Mouse (Mus musculus): ENCODE data around the gene Oscar. TPM values are rescaled to one million over a fixed set of nuclear protein-coding genes. Genes with fewer than 3 reads are reported as not detected.

Gene Oscar
- total RNA-seq (2014; fragmentation: Nextera tagmentation), result not detected in 2 replicates
- not detected in 2 replicates for total RNA-seq (2017)

DNA sequence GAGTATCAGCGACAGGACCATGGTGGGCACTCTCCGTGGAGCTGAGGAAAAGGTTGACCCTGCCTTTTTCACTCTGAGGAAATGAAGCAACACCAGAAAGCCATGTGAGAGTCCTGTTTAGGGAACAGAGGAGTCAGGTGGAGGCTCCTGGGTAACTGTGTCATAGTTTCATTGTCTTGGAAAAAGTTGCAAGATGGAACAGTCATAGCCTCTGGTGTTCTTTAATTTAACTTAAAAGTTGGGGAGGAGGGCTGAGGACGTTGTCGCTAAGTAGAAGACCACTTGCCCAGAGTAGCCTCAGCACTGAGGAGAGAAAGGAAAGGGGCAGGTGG is at the start of gene Oscar:
TSS of gene Oscar (minus strand) at position 101 of the 332 bp plus-strand sequence.
- peak; percentile 15; the same call in 1 of the 2 replicates for ATAC-seq (replicated peaks; ENCODE audit: poor library complexity, severe bottlenecking)

DNA sequence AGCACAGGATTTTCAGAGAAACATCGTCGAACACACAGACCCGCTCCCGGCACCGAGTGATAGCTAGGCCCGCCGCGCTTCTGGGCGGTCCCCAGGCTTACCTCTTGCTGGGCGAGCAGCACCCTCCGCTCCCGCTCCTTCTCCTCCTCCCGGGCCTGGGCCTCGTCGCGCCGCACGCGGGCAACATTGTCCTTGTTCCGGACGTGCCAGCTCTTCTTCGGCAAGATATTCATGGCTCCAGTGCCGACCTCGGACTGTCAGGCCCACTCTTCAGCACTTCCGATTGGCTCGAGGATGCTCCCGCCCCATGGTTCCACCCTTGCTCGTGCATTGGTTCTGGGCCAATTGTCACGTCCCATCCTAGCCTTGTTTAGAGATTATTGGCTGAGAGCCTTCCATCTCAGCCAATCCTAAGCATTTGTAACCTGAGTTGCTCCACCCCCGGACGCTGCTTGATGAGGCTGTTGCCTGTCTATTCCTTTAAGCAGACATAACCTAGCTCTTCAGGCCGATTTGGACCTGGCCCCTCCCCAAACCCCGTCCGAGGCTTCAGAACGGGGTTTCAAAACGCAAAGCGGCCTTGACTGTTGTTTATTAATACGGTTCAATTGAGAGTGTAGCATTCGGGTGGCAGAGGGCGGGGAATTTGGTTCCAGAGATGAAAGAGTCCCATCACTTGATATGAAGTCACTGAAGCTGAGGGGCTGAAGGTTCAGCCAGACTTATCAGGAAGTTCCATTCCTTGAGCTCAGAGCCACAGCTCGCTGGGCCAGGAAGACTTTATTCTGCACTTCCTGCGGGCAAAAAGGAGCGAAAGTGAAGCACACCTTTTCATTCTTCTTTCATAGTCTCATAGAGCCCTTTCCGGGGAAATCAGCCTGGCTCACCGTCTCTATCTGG is 49.5 kb upstream of the Oscar start, which contains the start of gene Leng1:
TSS of gene Leng1 (minus strand) at position 626 of the 900 bp plus-strand sequence.
- peak; percentile 96 for ATAC-seq (replicated peaks; ENCODE audit: poor library complexity, severe bottlenecking)

DNA sequence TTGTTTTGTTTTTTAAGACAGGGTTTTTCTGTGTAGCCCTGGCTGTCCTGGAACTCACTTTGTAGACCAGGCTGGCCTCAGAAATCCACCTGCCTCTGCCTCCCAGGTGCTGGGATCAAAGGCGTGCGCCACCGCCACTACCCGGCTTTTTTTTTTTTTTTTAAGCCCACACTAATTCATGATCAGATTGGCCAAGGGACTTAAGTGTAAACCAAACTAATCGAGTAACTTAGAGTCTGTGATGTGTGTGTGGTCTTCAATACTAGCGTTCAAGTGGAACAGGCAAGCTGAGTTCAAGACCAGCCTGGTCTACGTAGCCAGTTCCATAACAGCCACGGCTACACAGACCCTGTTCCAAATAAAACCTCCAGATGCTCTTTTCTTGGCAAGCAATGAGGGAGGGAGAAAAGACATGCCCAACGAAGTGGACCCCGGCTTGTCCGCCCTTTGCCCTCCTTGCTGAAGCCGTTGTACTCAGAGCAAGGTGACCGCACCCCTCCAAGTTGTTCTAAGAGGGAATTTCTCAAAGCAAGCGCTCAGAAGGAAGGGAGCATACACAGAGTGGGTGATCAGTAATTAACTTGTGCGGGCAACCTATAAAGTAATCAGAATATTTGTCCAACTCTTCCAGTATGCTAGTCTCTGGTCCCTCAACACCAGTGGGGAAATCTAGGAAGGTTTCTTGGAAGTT is 48.7 kb upstream of the Oscar start:
- no peak for ATAC-seq (replicated peaks; ENCODE audit: poor library complexity, severe bottlenecking)

DNA sequence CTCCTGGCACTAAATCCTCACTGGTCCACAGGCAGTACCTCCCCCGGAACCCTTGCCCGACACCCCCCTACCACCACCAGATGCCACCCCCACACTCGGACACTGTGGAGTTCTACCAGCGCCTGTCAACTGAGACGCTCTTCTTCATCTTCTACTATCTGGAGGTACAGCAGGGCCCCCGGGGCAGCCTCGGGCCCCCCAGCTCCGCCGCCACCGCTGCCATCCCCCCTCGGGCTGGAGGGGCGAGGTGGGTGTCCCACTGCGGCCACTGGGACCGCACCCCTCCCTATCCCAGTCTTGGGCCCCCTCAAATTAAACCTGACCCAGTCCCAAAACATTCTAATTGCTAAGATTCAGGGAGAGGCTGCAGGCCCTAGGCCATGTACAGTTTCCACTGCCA is 42.6 kb upstream of the Oscar start:
- no peak for ATAC-seq (replicated peaks; ENCODE audit: poor library complexity, severe bottlenecking)

DNA sequence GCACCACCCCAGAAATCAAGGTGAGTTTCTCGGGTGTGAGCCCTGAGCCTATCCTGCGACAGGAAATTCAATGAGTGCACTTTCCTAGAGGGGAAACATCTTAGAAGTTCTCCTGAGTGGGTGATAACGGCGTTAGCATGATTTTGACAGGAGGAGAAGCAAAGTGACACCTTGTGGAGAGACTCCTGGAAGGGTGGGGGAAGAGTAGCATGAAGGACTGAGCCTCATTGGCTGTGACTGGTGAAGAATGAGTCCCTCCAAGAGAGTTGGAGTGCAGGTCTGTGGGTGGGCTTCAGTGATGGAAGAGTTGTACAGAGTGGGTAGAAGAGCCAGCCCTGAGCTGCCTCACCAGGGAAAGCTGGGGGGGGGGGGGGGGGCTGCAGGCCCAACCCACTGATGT is 41.0 kb upstream of the Oscar start:
- ATAC-seq (replicated peaks; ENCODE audit: poor library complexity, severe bottlenecking), result no peak

DNA sequence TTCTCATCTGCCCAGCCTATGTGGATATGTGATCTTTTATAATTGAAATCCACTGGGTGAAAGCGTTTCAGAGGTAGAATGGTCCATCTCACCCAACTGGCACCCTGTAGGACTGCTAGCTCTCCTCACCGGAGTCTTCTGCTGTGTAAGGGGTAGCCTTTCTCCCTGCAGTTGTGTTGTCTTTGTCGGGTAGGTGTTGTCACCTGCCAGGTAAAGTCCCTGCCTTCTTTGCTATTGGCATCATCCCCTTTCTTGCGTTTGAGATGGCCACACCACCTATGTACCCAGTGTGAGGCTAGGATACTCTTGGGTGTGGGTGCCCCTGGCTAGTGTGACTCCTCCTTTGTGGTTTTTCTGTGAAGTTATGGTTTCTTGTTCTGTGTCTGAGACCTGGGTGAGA is 30.7 kb upstream of the Oscar start:
- no peak for ATAC-seq (replicated peaks; ENCODE audit: poor library complexity, severe bottlenecking)

DNA sequence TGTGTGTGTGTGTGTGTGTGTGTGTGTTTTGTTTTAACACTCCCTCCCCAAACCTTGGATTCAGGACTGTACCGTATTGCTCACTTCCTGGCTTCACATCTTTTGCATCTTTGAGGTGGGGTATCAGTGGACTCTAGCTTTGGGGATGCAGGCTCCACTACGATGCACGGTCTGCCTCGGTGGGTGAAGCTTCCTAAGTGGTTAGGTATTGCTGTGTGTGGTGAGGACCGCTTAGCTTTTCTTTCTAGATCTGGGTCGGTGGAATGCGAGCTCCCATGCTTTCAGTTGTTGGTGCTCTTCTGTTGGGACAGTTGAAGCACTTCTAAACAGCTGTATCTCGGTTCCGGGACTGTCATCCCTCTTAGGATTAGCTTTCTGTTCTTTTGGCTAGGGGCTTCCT is 30.2 kb upstream of the Oscar start:
- ATAC-seq (replicated peaks; ENCODE audit: poor library complexity, severe bottlenecking), result no peak

DNA sequence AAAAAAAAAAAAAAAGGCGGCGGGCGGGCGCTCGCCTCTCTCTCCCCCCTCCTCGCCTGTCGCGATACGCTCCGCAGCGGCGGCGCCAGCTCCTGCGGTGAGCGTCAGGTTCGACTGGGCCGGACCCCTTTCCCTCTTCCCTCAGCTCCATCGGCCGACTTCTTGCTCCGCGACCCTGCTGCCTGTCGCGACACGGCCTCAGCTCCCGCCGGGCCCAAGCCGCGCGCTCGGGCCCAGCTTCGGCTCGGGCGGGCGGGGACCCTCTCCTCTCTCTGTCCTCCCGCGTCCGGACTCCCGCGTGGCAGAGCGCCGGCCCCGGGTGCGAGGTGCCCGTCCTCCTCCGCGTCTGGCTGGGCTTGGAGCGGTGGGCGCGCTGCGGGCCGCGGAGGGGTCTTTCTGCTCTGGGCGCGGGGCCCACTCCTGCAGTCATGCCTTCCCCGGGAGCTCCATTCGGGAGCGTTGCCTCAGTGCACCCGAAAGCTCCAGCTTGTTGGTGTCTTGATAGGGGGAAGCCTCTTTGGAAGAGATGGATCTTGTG is 29.6 kb upstream of the Oscar start:
- ATAC-seq (replicated peaks; ENCODE audit: poor library complexity, severe bottlenecking), result peak; percentile 29

DNA sequence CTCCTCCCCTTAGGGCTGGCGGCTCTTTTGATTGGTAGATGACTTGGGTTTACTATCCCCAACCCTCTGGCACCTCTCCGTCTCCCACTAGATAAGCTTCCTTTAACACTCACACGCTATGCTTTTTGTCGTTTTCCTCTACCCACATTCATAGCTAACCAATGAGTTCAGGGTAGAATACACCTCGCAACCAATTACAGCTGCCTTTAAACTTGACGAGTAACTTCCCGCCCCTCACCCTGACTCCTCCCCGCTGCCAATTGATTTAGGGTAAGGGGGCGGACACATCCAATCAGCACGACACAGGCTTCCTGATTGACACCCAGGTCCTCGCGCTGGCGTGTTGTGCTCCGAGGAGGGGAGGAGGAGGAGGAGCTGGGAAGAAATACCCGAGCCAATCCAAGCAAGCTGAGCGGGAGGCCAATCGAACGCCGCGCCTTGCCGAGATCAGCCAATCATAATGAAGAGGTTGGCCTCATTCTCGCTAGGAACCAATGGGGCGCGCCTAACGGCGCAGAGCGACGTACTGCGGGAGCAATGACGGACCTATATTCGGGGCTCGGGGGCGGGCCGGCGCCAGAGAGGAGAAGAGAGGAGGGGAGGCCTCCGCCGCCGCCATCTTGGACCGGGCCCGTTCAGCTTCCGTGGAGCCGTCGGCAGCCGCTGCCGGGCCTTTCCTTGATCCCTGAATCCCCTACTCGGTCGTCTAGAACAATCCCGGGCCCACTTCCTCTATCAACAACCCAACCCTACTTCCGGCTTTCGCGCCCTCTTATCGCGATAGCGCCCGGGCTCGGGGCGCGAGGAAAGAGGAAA is 28.9 kb upstream of the Oscar start, which contains the start of gene Cnot3:
TSS of gene Cnot3 (plus strand) at position 597 of the 816 bp plus-strand sequence.
- ATAC-seq (replicated peaks; ENCODE audit: poor library complexity, severe bottlenecking), result peak; percentile 80

DNA sequence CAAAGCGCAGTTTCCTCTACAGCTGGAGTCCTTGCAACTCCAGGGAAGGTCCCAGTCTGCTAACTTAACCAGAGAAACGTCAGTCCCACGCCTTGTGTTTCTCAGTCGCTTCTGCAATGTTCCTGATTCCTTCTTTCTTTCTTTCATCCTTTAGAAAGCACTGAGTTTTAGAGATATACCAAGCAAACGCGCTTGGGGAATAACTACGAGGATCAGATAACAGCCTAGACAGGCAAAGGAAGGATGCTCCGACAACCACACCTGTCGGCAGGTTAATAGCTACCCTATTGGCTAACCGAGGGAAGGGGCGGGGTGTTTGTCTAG is 28.4 kb upstream of the Oscar start:
- no peak for ATAC-seq (replicated peaks; ENCODE audit: poor library complexity, severe bottlenecking)

DNA sequence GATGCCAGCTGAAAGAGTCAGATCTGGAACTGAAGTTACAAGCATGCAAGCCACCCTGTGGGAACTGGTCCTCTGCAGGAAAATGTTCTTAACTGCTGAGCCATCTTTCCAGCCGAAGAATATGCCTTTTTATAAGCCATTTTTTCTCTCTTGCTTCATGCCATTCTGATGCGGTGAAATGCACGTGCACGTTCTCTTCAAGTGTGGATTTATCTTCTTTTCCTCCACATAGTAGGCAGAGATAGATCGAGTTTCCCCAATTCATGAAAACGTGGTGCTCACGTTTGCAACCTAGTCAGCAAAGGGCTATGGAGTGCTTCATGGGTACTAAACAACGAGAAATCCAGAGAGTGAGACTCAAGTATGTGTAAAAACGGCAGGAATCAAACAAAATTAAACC is 27.9 kb upstream of the Oscar start:
- ATAC-seq (replicated peaks; ENCODE audit: poor library complexity, severe bottlenecking), result no peak

DNA sequence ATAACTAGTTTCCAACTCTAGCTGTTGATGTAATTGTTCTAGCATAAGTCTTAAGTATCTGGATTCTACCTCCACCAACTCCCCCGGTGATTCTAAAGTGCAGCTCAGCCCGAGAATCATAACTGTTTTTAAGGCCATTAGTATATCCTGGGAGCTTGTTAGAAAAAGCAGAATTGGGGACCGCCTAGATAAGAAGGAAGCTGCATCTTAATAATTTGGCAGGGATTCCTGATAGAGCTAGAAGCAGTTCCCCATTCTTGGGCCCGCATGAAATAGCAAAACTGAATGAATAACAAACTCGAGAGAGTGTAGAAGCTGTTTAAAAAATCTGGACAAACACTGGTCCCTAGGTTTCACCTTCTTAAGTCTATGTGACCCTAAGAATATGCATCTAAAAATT is 27.5 kb upstream of the Oscar start:
- no peak for ATAC-seq (replicated peaks; ENCODE audit: poor library complexity, severe bottlenecking)

DNA sequence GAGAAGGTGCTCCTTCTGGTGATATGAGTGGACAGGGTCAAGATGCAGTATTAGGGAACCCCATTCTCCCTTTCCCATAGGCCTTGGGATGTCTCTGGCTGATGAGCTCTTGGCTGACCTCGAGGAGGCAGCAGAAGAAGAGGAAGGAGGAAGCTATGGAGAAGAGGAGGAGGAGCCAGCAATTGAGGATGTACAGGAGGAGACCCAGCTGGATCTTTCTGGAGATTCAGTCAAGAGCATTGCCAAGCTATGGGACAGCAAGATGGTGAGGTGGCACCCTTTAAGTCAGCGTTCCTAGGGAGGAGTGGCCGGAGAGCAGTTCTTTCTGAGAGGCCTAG is 14.5 kb upstream of the Oscar start:
- peak; percentile 54 for ATAC-seq (replicated peaks; ENCODE audit: poor library complexity, severe bottlenecking)

DNA sequence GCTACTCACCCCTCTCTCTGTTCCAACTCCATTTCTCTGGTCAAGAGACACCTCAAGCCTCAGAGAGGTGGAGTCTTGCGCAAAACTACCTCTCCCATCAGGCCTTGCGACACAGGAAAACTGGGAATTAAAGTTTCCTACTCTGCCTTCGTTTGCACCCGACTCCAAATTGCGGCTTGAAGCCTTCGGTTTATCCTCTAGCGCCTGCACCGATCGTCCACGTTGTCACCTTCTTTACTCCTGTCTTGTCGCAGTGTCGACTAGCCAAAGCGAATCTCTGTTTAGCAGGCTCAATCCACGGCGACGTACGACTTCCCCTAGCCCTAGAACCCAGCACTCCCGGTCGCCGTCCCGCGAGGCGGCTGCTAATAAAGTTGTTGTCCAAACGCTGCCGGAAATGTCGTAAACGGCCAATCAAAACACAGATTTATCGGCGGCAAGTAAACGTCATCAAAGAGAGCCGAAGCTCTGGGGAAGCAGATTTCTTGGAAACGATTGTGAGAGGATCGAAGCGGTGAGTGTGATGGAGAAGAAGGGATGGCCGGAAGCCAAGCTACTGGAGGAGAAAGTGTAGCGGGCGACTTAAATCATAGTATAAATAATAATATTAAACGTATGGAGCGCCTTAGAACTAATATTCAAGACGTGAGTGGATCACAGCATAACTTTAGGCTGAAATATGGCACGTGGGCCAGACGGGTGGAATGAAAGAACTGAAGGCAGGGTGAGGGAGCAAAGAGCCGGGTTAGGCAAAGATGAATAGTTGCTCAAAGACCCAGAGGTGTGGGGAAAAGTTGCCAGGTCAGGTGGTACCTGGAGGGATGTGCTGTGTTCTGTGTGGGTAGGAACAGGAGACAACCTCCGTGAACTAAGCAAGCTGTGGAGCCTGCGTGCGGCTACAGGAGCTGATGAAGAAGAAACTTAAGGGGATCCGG is 13.9 kb upstream of the Oscar start, which contains the start of the genes Tfpt and Prpf31:
TSS of gene Tfpt (minus strand) at position 387 of the 935 bp plus-strand sequence.
TSS of gene Prpf31 (plus strand) at position 443 of the 935 bp plus-strand sequence.
- peak; percentile 87 for ATAC-seq (replicated peaks; ENCODE audit: poor library complexity, severe bottlenecking)

DNA sequence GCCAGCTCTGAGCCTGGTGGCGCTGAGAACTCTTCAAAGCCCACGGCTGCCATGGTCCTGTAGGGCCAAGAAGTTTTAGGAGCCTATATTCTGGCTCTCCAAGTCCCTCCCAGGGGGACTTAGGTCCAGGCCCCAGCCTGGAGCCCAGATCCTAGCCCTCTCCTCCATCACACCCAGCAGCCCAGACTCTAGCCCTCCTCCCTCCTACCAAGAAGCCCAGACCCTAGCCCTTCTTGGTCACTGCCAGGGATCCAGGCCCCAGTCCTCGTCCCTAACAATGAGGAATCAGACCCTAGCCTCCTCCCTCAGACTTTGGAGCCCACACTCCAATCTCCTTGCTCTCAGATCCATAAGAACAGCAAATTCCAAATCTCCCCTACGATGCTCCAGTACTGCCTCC is 13.1 kb upstream of the Oscar start:
- peak; percentile 5; the same call in 1 of the 2 replicates for ATAC-seq (replicated peaks; ENCODE audit: poor library complexity, severe bottlenecking)

DNA sequence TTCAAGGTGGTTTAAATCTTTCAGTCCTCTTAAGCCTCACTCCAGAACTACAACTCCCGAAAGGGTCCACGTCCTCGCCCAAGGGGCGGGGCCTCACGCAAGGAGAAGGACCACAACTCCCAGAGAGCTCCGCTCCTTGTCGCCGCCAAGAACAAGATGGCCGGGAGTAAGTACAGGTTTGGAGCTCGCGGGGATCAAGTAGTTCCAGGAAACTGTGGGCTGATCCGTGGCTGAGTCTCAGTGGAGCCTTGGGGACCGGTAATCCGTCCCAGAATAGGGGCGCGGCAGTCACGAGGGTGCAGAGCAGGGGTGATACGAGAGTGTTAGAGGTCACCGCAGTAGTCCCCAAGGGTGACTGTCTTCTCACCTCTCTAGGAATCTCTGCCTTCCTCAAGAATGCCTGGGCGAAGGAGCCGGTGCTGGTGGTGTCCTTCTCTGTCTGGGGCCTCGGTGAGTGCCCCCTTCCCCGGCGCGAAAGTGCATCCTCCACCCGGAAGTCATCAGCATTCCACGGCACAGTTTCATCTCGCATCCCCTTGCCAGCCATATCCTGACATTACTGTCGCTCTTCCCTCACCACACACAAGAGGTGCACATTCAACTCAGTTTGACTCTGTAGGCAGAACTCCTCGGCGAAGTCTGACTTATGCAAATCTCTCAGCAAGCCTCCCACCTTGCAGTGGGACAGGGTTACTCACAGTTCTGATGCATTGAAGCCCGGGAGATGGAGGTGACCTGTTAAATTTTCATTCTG is 1.5 kb upstream of the Oscar start, which contains the start of gene Ndufa3:
TSS of gene Ndufa3 (plus strand) at position 132 of the 754 bp plus-strand sequence.
- peak; percentile 97 for ATAC-seq (replicated peaks; ENCODE audit: poor library complexity, severe bottlenecking)

DNA sequence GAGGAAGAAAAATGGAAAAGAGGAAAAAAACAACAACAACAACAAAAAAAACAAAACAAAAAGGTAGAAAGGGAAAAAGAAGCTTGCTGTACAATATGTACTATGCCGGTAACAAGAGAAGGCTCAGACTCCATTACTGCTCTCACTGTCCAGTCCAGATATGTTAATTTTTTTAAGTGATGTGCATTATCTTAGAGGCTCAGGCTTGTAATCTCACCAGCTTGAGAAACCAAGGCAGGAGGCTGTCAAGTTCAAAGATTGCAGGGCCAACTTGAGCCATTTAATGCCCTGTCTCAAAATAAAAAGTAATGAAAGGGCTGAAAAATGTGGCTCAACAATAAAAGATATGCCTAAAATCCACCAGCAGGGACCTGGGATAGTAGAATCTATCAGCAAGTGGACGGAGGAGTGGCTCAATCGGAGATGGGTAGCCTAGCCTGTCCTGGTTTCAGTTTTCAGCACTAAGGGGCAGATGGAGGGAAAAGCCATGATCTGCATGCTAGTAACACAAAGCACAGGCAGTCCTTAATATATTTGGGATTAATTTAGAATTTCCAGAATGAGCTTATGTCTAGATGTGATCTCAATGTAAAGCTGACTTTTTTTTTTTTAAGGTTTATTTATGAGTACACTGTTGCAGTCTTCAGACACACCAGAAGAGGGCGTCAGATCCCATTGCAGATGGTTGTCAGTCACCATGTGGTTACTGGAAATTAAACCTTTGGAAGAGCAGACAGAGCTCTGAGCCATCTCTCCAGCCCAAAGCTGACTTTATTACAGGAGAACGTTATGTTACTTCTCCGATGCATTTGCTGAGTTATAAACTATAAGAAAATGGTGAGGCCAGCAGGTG is 658 bp upstream of the Oscar start:
- peak; percentile 3; the same call in 1 of the 2 replicates for ATAC-seq (replicated peaks; ENCODE audit: poor library complexity, severe bottlenecking)

DNA sequence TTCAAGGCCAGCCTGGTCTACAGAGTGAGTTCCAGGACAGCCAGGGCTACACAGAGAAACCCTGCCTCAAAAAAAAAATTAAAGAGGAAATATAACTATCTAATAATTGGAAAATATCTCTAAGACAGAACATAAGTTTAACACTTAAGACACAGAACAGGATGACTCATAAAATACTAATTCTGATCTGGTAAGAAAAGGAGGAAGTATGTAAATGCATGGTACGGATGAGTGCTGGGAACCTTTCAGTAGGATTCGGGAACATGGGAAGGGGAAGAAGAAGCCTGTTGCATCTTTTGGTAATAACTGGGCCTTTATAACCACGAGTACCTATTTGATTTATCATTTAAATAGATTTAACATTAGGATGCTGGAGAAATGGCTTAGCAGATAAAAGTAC is 1.9 kb downstream of the Oscar start:
- no peak for ATAC-seq (replicated peaks; ENCODE audit: poor library complexity, severe bottlenecking)

Data from granulocyte monocyte progenitor cell, adult 5-6 weeks (primary cell).